Mouse (Mus musculus) cerebellum, adult 11-12 months (tissue): Measurements from ENCODE around the gene Ppp1r13l.

Source experiments
- DNase-seq: peaks from one replicate; pipeline ENCODE4 v3.0.0; 2022

The Ppp1r13l gene

GRCm38 (mm10) chr7:19420821-19421636, 61.5 kb downstream of the Ppp1r13l start:
- DNase-seq: peak; percentile 87

- DNase-seq: no peak
These were observed 63.5 kb downstream of the Ppp1r13l start for GRCm38 (mm10) chr7:19423083-19423482.

GRCm38 (mm10) chr7:19424051-19424450, 64.5 kb downstream of the Ppp1r13l start:
- DNase-seq: no peak

- DNase-seq: no peak
These were observed 66.8 kb downstream of the Ppp1r13l start for GRCm38 (mm10) chr7:19426349-19426748.

GRCm38 (mm10) chr7:19426888-19427287, 67.3 kb downstream of the Ppp1r13l start:
- no peak for DNase-seq
